Mouse (Mus musculus): ENCODE data around the gene Tlx3. TPM values are rescaled to one million over a fixed set of nuclear protein-coding genes. Genes with fewer than 3 reads are reported as not detected.

Gene Tlx3
- not detected in 3 replicates for total RNA-seq (2017)

GRCm38 (mm10) chr11:33203383-33204328 is at the start of gene Tlx3:
Tlx3 (minus strand) TSS chr11:33203589.
- ATAC-seq (replicated peaks; ENCODE audit: insufficient number of reproducible peaks, low FRiP score, low TSS enrichment, poor library complexity, severe bottlenecking): no peak

GRCm38 (mm10) chr11:33240295-33240694 is 36.9 kb upstream of the Tlx3 start:
- ATAC-seq (replicated peaks; ENCODE audit: insufficient number of reproducible peaks, low FRiP score, low TSS enrichment, poor library complexity, severe bottlenecking): no peak

GRCm38 (mm10) chr11:33234134-33234533 is 30.7 kb upstream of the Tlx3 start:
- no peak for ATAC-seq (replicated peaks; ENCODE audit: insufficient number of reproducible peaks, low FRiP score, low TSS enrichment, poor library complexity, severe bottlenecking)

GRCm38 (mm10) chr11:33232056-33232455 is 28.7 kb upstream of the Tlx3 start:
- no peak for ATAC-seq (replicated peaks; ENCODE audit: insufficient number of reproducible peaks, low FRiP score, low TSS enrichment, poor library complexity, severe bottlenecking)

- ATAC-seq (replicated peaks; ENCODE audit: insufficient number of reproducible peaks, low FRiP score, low TSS enrichment, poor library complexity, severe bottlenecking): no peak
These were observed 24.8 kb upstream of the Tlx3 start for GRCm38 (mm10) chr11:33228186-33228585.

- no peak for ATAC-seq (replicated peaks; ENCODE audit: insufficient number of reproducible peaks, low FRiP score, low TSS enrichment, poor library complexity, severe bottlenecking)
These were observed 23.1 kb upstream of the Tlx3 start for GRCm38 (mm10) chr11:33226516-33226915.

- no peak for ATAC-seq (replicated peaks; ENCODE audit: insufficient number of reproducible peaks, low FRiP score, low TSS enrichment, poor library complexity, severe bottlenecking)
These were observed 18.4 kb upstream of the Tlx3 start for GRCm38 (mm10) chr11:33221566-33222365.

- no peak for ATAC-seq (replicated peaks; ENCODE audit: insufficient number of reproducible peaks, low FRiP score, low TSS enrichment, poor library complexity, severe bottlenecking)
These were observed 17.4 kb upstream of the Tlx3 start for GRCm38 (mm10) chr11:33220763-33221162.

- ATAC-seq (replicated peaks; ENCODE audit: insufficient number of reproducible peaks, low FRiP score, low TSS enrichment, poor library complexity, severe bottlenecking): no peak
These were observed 14.1 kb upstream of the Tlx3 start for GRCm38 (mm10) chr11:33217384-33218079.

- ATAC-seq (replicated peaks; ENCODE audit: insufficient number of reproducible peaks, low FRiP score, low TSS enrichment, poor library complexity, severe bottlenecking): no peak
These were observed 4.0 kb upstream of the Tlx3 start for GRCm38 (mm10) chr11:33207411-33207810.

GRCm38 (mm10) chr11:33204966-33205365 is 1.6 kb upstream of the Tlx3 start:
- no peak for ATAC-seq (replicated peaks; ENCODE audit: insufficient number of reproducible peaks, low FRiP score, low TSS enrichment, poor library complexity, severe bottlenecking)

- ATAC-seq (replicated peaks; ENCODE audit: insufficient number of reproducible peaks, low FRiP score, low TSS enrichment, poor library complexity, severe bottlenecking): no peak
These were observed 928 bp upstream of the Tlx3 start for GRCm38 (mm10) chr11:33204329-33204705.

GRCm38 (mm10) chr11:33202972-33203371 is 417 bp downstream of the Tlx3 start:
- ATAC-seq (replicated peaks; ENCODE audit: insufficient number of reproducible peaks, low FRiP score, low TSS enrichment, poor library complexity, severe bottlenecking): no peak

- no peak for ATAC-seq (replicated peaks; ENCODE audit: insufficient number of reproducible peaks, low FRiP score, low TSS enrichment, poor library complexity, severe bottlenecking)
These were observed 1.1 kb downstream of the Tlx3 start for GRCm38 (mm10) chr11:33202296-33202695.

GRCm38 (mm10) chr11:33201626-33202010 is 1.8 kb downstream of the Tlx3 start:
- ATAC-seq (replicated peaks; ENCODE audit: insufficient number of reproducible peaks, low FRiP score, low TSS enrichment, poor library complexity, severe bottlenecking): no peak

- ATAC-seq (replicated peaks; ENCODE audit: insufficient number of reproducible peaks, low FRiP score, low TSS enrichment, poor library complexity, severe bottlenecking): no peak
These were observed 2.4 kb downstream of the Tlx3 start for GRCm38 (mm10) chr11:33200764-33201625.

GRCm38 (mm10) chr11:33199906-33200763 is 3.3 kb downstream of the Tlx3 start:
- no peak for ATAC-seq (replicated peaks; ENCODE audit: insufficient number of reproducible peaks, low FRiP score, low TSS enrichment, poor library complexity, severe bottlenecking)

All from monocyte, adult 5-6 weeks (primary cell).